Mouse (Mus musculus) lung, embryonic 15.5 days (tissue): ENCODE measurements at regions not wholly inside any gene's neighbourhood (a gene's known extent, or its start where the extent isn't known, plus 50 kb on each side); places are given as distances from the start of the nearest gene placed in this dataset. TPM values are rescaled to one million over a fixed set of nuclear protein-coding genes. Genes with fewer than 3 reads are reported as not detected.

Experiments
- microRNA-seq: library from miRNA; unstranded; fragments of <30 nt; microRNA quantifications from one replicate; pipeline ENCODE4, GENCODE M21; 2016

Small RNAs in the stretch of these regions (microRNA-seq; reads per million reads assigned to microRNA genes)
- gene Gm22825 (not detected), gene Gm23646 (not detected)
